Mouse (Mus musculus): Measurements from ENCODE around the gene Hs3st5. TPM values are rescaled to one million over a fixed set of nuclear protein-coding genes. Genes with fewer than 3 reads are reported as not detected.
"Not testable (repeated sequence)": the region's sequence is repeated elsewhere in the genome, so short reads cannot be mapped to it uniquely, and the experiment has no call there.

Gene Hs3st5
- polyA plus RNA-seq, 1 experiment from 2014 or later = 0.17 TPM

GRCm38 (mm10) chr10:36507556-36507870 is 899 bp downstream of the Hs3st5 start:
- in situ Hi-C loops (cut with MboI; ENCODE audit: low pct_unique_long_range_greater_than_20kb) = no loop called here
- POLR2A ChIA-PET = no interaction called here
- CTCF ChIA-PET = no interaction called here
- DNase-seq (ENCODE audit: low read depth, low spot score) = no peak
- ATAC-seq = no peak
- H3K27me3 ChIP-seq = peaks cover 8% of the 10 kb centered on the region
- TF ChIP-seq CTCF (IDR thresholded peaks at IDR 0.05) = no peak

- ATAC-seq (no peak), DNase-seq (ENCODE audit: low read depth, low spot score) (no peak)
- peaks cover 8% of the 10 kb centered on the region for H3K27me3 ChIP-seq
- CTCF ChIA-PET = no interaction called here
- TF ChIP-seq CTCF (IDR thresholded peaks at IDR 0.05) = no peak
- in situ Hi-C loops (cut with MboI; ENCODE audit: low pct_unique_long_range_greater_than_20kb) = no loop called here
- POLR2A ChIA-PET = no interaction called here
Observed at GRCm38 (mm10) chr10:36507991-36508546, 1.5 kb downstream of the Hs3st5 start.

GRCm38 (mm10) chr10:36509477-36509876 is 2.9 kb downstream of the Hs3st5 start:
- peaks cover 8% of the 10 kb centered on the region for H3K27me3 ChIP-seq
- no peak for DNase-seq (ENCODE audit: low read depth, low spot score)
- CTCF ChIA-PET = interaction anchor here (1.5 kb wide), 1 partner anchor 10 kb away, joined by 4 read pairs; no protein-coding TSS in a partner anchor
- POLR2A ChIA-PET = no interaction called here
- no peak for TF ChIP-seq CTCF (IDR thresholded peaks at IDR 0.05)
- in situ Hi-C loops (cut with MboI; ENCODE audit: low pct_unique_long_range_greater_than_20kb) = no loop called here
- ATAC-seq = peak; percentile 66

GRCm38 (mm10) chr10:36523881-36524280 is 17.3 kb downstream of the Hs3st5 start:
- DNase-seq (ENCODE audit: low read depth, low spot score) (no peak), ATAC-seq (no peak)
- POLR2A ChIA-PET = no interaction called here
- CTCF ChIA-PET = no interaction called here
- H3K27me3 ChIP-seq = no peaks in the 10 kb centered on the region
- TF ChIP-seq CTCF (IDR thresholded peaks at IDR 0.05) = no peak
- in situ Hi-C loops (cut with MboI; ENCODE audit: low pct_unique_long_range_greater_than_20kb) = no loop called here

GRCm38 (mm10) chr10:36533633-36534335 is 27.2 kb downstream of the Hs3st5 start:
- in situ Hi-C loops (cut with MboI; ENCODE audit: low pct_unique_long_range_greater_than_20kb) = no loop called here
- DNase-seq (ENCODE audit: low read depth, low spot score) (peak; percentile 9), ATAC-seq (peak; percentile 51)
- ChIA-PET POLR2A (no interaction called here), CTCF (no interaction called here)
- TF ChIP-seq CTCF (IDR thresholded peaks at IDR 0.05) = no peak
- H3K27me3 ChIP-seq = peaks cover 5% of the 10 kb centered on the region

GRCm38 (mm10) chr10:36546622-36547021 is 40.0 kb downstream of the Hs3st5 start:
- peaks cover 10% of the 10 kb centered on the region for H3K27me3 ChIP-seq
- TF ChIP-seq CTCF (IDR thresholded peaks at IDR 0.05) = peak; percentile 27
- ChIA-PET CTCF (no interaction called here), POLR2A (no interaction called here)
- no peak for ATAC-seq
- in situ Hi-C loops (cut with MboI; ENCODE audit: low pct_unique_long_range_greater_than_20kb) = no loop called here
- DNase-seq (ENCODE audit: low read depth, low spot score) = no peak

GRCm38 (mm10) chr10:36547713-36548112 is 41.1 kb downstream of the Hs3st5 start:
- in situ Hi-C loops (cut with MboI; ENCODE audit: low pct_unique_long_range_greater_than_20kb); POLR2A ChIA-PET; ATAC-seq; DNase-seq (ENCODE audit: low read depth, low spot score); CTCF ChIA-PET: not testable (repeated sequence)
- H3K27me3 ChIP-seq = peaks cover 10% of the 10 kb centered on the region

DNA sequence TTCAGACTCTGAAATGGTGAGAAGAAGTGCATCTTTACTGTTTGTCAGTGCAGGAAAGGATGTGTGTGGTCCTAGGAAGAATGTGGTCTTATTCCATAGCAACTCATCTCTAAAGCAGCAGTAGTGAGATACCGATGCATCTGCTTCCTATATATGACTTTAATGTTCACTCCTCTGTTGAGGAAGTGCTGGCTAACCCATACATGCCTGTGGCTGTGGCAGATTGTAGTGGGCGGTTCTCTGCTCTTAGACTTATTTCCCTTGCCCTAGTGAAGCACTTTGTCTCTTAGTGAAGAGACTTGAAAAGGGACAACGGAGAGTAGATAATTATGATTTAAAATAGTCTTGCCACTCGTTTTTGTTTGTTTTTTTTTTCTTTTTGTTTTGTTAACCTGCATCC is 47.4 kb downstream of the Hs3st5 start:
- H3K27me3 ChIP-seq = no peaks in the 10 kb centered on the region
- ATAC-seq = no peak
- CTCF ChIA-PET = no interaction called here
- TF ChIP-seq CTCF (IDR thresholded peaks at IDR 0.05) = no peak
- POLR2A ChIA-PET = no interaction called here
- in situ Hi-C loops (cut with MboI; ENCODE audit: low pct_unique_long_range_greater_than_20kb) = no loop called here
- no peak for DNase-seq (ENCODE audit: low read depth, low spot score)

DNA sequence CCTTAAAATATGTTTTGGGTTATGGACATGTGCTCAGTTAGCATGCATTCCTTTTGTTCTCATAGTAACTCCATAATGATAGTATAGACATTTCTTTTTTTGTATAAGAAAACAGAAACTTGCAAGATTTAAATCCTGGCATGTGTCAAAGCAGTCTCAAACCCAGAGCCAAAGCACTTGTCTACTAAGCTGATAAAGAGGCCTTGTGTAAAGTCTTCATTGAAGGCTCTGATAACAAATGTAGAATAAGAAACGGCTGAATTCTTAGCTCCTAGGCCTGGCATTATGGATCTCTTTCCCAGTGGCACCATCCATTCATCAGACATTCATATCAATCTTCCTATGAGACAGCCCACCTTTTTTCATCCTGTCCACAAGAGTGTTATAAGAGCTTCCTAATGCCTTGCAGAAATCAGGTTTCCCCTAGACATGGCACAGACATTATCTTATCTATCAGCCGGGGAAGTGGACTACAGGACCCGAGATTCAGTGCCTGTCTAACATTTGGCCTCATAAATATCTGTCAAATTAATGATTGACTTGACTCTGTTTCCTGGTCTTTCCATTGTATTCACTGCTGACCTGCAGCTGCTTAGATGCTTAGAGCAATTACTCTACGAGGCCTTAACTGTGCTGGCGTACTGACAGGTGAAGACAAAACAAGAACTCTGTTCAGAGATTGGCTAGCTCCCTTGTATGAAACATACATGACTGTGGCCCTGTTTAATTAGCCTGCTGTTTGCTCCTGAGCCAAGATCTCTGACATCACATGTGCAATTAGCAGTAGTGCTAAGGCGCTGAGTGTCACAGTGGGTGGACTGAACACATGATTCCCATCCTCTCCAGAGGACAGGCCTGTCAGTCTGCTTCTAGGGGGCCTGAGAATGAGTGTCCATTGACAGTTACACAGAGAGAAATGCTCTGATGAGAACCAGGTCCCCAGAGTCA is 48.6 kb downstream of the Hs3st5 start:
- no peak for TF ChIP-seq CTCF (IDR thresholded peaks at IDR 0.05)
- CTCF ChIA-PET = no interaction called here

GRCm38 (mm10) chr10:36556128-36556527 is 49.5 kb downstream of the Hs3st5 start:
- TF ChIP-seq CTCF (IDR thresholded peaks at IDR 0.05) = no peak

More for the DNA sequence above, 48.6 kb downstream of the Hs3st5 start:
- DNase-seq (ENCODE audit: low read depth, low spot score) (no peak), ATAC-seq (no peak)
- H3K27me3 ChIP-seq = no peaks in the 10 kb centered on the region
- in situ Hi-C loops (cut with MboI; ENCODE audit: low pct_unique_long_range_greater_than_20kb) = no loop called here
- POLR2A ChIA-PET = no interaction called here

DNA sequence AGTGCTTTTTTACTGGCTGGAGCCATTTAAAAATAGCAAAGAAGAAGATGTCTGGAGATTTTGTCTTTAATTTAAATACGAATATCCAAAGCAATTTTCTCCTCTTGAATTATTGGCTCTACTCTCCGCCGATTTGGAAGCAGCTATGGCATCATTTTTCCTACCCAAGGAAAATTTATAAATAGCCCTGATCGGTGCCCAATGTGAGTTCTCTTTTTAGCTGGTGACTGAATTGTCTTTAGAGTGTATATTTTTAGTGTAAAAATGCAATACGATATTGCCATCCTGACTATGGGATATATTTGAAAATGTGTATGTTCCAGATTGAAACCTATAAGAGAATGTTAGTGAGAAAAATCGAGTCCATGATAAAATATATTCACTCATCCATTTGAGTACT is 51.1 kb downstream of the Hs3st5 start:
- no peak for TF ChIP-seq CTCF (IDR thresholded peaks at IDR 0.05)
- ChIA-PET CTCF (no interaction called here), POLR2A (no interaction called here)
- DNase-seq (ENCODE audit: low read depth, low spot score) (no peak), ATAC-seq (no peak)
- H3K27me3 ChIP-seq = no peaks in the 10 kb centered on the region
- in situ Hi-C loops (cut with MboI; ENCODE audit: low pct_unique_long_range_greater_than_20kb) = no loop called here

More at GRCm38 (mm10) chr10:36556128-36556527, 49.5 kb downstream of the Hs3st5 start:
- no peak for ATAC-seq
- ChIA-PET POLR2A (no interaction called here), CTCF (no interaction called here)
- in situ Hi-C loops (cut with MboI; ENCODE audit: low pct_unique_long_range_greater_than_20kb) = no loop called here
- no peaks in the 10 kb centered on the region for H3K27me3 ChIP-seq
- DNase-seq (ENCODE audit: low read depth, low spot score) = no peak
